Mouse (Mus musculus) embryonic facial prominence, embryonic 15.5 days (tissue): ENCODE data around the gene Usp24. TPM values are rescaled to one million over a fixed set of nuclear protein-coding genes. Genes with fewer than 3 reads are reported as not detected.

ENCODE experiments used
- ATAC-seq: fragments of 200-750 bp; cut with Nextera tagmentation; 2 replicates; pipeline ENCODE4 v1.8.0; 2017; ENCODE audit warnings: low read depth, moderate TSS enrichment; ENCODE audit not compliant: insufficient number of reproducible peaks, low FRiP score, low TSS enrichment
- H3K27ac ChIP-seq: fragments of 300-500 bp; sonication (generic); replicated peaks from 2 replicates; pipeline ENCODE4 v1.5.1; 2015; ENCODE audit warnings: mild to moderate bottlenecking, inconsistent platforms
- H3K27me3 ChIP-seq: fragments of 300-500 bp; sonication (generic); 2 replicates; pipeline ENCODE4 v1.6.1; 2015; ENCODE audit warnings: inconsistent platforms
- H3K36me3 ChIP-seq: fragments of 300-500 bp; sonication (generic); 2 replicates; pipeline ENCODE4 v1.6.1; 2015; ENCODE audit warnings: mild to moderate bottlenecking, inconsistent platforms
- H3K4me1 ChIP-seq: fragments of 300-500 bp; sonication (generic); 2 replicates; pipeline ENCODE4 v1.6.1; 2015; ENCODE audit warnings: inconsistent platforms
- H3K4me2 ChIP-seq: fragments of 300-500 bp; sonication (generic); replicated peaks from 2 replicates; pipeline ENCODE4 v1.6.1; 2015; ENCODE audit warnings: mild to moderate bottlenecking, inconsistent platforms
- H3K4me3 ChIP-seq: fragments of 300-500 bp; sonication (generic); replicated peaks from 2 replicates; pipeline ENCODE4 v1.5.1; 2015; ENCODE audit warnings: mild to moderate bottlenecking, inconsistent platforms
- H3K9ac ChIP-seq: fragments of 300-500 bp; sonication (generic); 2 replicates; pipeline ENCODE4 v1.6.1; 2015; ENCODE audit warnings: inconsistent platforms
- H3K9me3 ChIP-seq: fragments of 300-500 bp; sonication (generic); replicated peaks from 2 replicates; pipeline ENCODE4 v1.6.1; 2016; ENCODE audit warnings: inconsistent platforms
- WGBS: fragments of 180-500 bp; shearing (Covaris S2); methylation state at CpG from one replicate; pipeline ENCODE4 v1.1.7; 2015; 5-methylcytosine and 5-hydroxymethylcytosine counted together
- polyA plus RNA-seq: library from polyadenylated mRNA; unstranded; fragments of >200 nt; fragmentation: Nextera tagmentation; extraction: Ambion mirVana; gene quantifications from 2 replicates; pipeline ENCODE4 v1.2.1, GENCODE M21; 2015

Usp24 gene
- polyA plus RNA-seq, 1 experiment from 2014 or later, result 8.7 TPM

- Histone ChIP-seq H3K27me3 (no peaks in the 10 kb centered on the region), H3K4me2 (no peak overlapping the region)
Measured at GRCm38 (mm10) chr4:106375857-106376256, 59.8 kb downstream of the Usp24 start.

GRCm38 (mm10) chr4:106378839-106379572, 63.0 kb downstream of the Usp24 start:
- Histone ChIP-seq H3K4me3 (no peak overlapping the region), H3K4me1 (no peaks in the 10 kb centered on the region), H3K36me3 (peaks cover 59% of the 10 kb centered on the region), H3K27ac (no peak overlapping the region), H3K9ac (no peak overlapping the region), H3K4me2 (no peak overlapping the region), H3K9me3 (no peaks in the 10 kb centered on the region), H3K27me3 (no peaks in the 10 kb centered on the region)
- ATAC-seq, result no peak; the same call in 1 of the 2 replicates
- 59% methylated on average over 14 of the region's 14 CpGs for WGBS

More at GRCm38 (mm10) chr4:106375857-106376256, 59.8 kb downstream of the Usp24 start:
- H3K9me3 ChIP-seq, result no peaks in the 10 kb centered on the region
- H3K27ac ChIP-seq, result no peak overlapping the region
- H3K9ac ChIP-seq, result no peak overlapping the region
- peaks cover 66% of the 10 kb centered on the region for H3K36me3 ChIP-seq
- H3K4me3 ChIP-seq, result no peak overlapping the region
- H3K4me1 ChIP-seq, result no peaks in the 10 kb centered on the region
- WGBS, result 45% methylated on average over 1 of the region's 1 CpGs
- no peak for ATAC-seq

GRCm38 (mm10) chr4:106381131-106381530, 65.1 kb downstream of the Usp24 start:
- ATAC-seq, result no peak
- H3K36me3 ChIP-seq, result peaks cover 60% of the 10 kb centered on the region
- no peak overlapping the region for H3K4me2 ChIP-seq
- 84% methylated on average over 5 of the region's 5 CpGs for WGBS
- no peaks in the 10 kb centered on the region for H3K9me3 ChIP-seq
- no peak overlapping the region for H3K27ac ChIP-seq
- no peaks in the 10 kb centered on the region for H3K4me1 ChIP-seq
- H3K9ac ChIP-seq, result no peak overlapping the region
- H3K4me3 ChIP-seq, result no peak overlapping the region
- no peaks in the 10 kb centered on the region for H3K27me3 ChIP-seq

- Histone ChIP-seq H3K9ac (no peak overlapping the region), H3K4me2 (no peak overlapping the region), H3K27me3 (no peaks in the 10 kb centered on the region), H3K27ac (no peak overlapping the region), H3K36me3 (peaks cover 65% of the 10 kb centered on the region), H3K4me1 (no peaks in the 10 kb centered on the region), H3K9me3 (no peaks in the 10 kb centered on the region), H3K4me3 (no peak overlapping the region)
- no peak for ATAC-seq
- 73% methylated on average over 3 of the region's 3 CpGs for WGBS
Measured at GRCm38 (mm10) chr4:106389908-106390307, 73.9 kb downstream of the Usp24 start.

- H3K9me3 ChIP-seq, result no peaks in the 10 kb centered on the region
- no peak for ATAC-seq
- WGBS, result 94% methylated on average over 14 of the region's 14 CpGs
- peaks cover 71% of the 10 kb centered on the region for H3K36me3 ChIP-seq
- no peaks in the 10 kb centered on the region for H3K4me1 ChIP-seq
- H3K27ac ChIP-seq, result no peak overlapping the region
- H3K4me3 ChIP-seq, result no peak overlapping the region
- no peak overlapping the region for H3K9ac ChIP-seq
- H3K4me2 ChIP-seq, result no peak overlapping the region
- H3K27me3 ChIP-seq, result no peaks in the 10 kb centered on the region
Measured at GRCm38 (mm10) chr4:106409621-106410020, 93.6 kb downstream of the Usp24 start.

GRCm38 (mm10) chr4:106419256-106419655, 103.2 kb downstream of the Usp24 start:
- no peak for ATAC-seq

GRCm38 (mm10) chr4:106419791-106420190, 103.8 kb downstream of the Usp24 start:
- 86% methylated on average over 6 of the region's 6 CpGs for WGBS
- H3K4me3 ChIP-seq, result no peak overlapping the region
- no peaks in the 10 kb centered on the region for H3K27me3 ChIP-seq
- no peak for ATAC-seq
- no peaks in the 10 kb centered on the region for H3K9me3 ChIP-seq
- H3K27ac ChIP-seq, result no peak overlapping the region
- no peaks in the 10 kb centered on the region for H3K4me1 ChIP-seq
- H3K36me3 ChIP-seq, result peaks cover 64% of the 10 kb centered on the region
- H3K9ac ChIP-seq, result no peak overlapping the region
- H3K4me2 ChIP-seq, result no peak overlapping the region

More at GRCm38 (mm10) chr4:106419256-106419655, 103.2 kb downstream of the Usp24 start:
- Histone ChIP-seq H3K9ac (no peak overlapping the region), H3K4me1 (no peaks in the 10 kb centered on the region), H3K27ac (no peak overlapping the region), H3K4me2 (no peak overlapping the region), H3K36me3 (peaks cover 61% of the 10 kb centered on the region), H3K4me3 (no peak overlapping the region), H3K9me3 (no peaks in the 10 kb centered on the region), H3K27me3 (no peaks in the 10 kb centered on the region)
- 77% methylated on average over 3 of the region's 3 CpGs for WGBS

- Histone ChIP-seq H3K4me2 (no peak overlapping the region), H3K9me3 (no peaks in the 10 kb centered on the region), H3K27ac (no peak overlapping the region), H3K27me3 (no peaks in the 10 kb centered on the region), H3K36me3 (peaks cover 74% of the 10 kb centered on the region), H3K9ac (no peak overlapping the region), H3K4me3 (no peak overlapping the region), H3K4me1 (no peaks in the 10 kb centered on the region)
- 87% methylated on average over 3 of the region's 3 CpGs for WGBS
- ATAC-seq, result no peak
Measured at GRCm38 (mm10) chr4:106422597-106422996, 106.6 kb downstream of the Usp24 start.

GRCm38 (mm10) chr4:106424560-106424959, 108.5 kb downstream of the Usp24 start:
- Histone ChIP-seq H3K36me3 (peaks cover 73% of the 10 kb centered on the region), H3K4me3 (no peak overlapping the region), H3K27me3 (no peaks in the 10 kb centered on the region), H3K4me1 (no peaks in the 10 kb centered on the region), H3K4me2 (no peak overlapping the region), H3K9me3 (no peaks in the 10 kb centered on the region), H3K27ac (no peak overlapping the region), H3K9ac (no peak overlapping the region)
- ATAC-seq, result no peak
- 89% methylated on average over 1 of the region's 1 CpGs for WGBS

- Histone ChIP-seq H3K4me1 (no peaks in the 10 kb centered on the region), H3K4me2 (no peak overlapping the region), H3K9me3 (no peaks in the 10 kb centered on the region), H3K27ac (no peak overlapping the region), H3K36me3 (peaks cover 75% of the 10 kb centered on the region), H3K4me3 (no peak overlapping the region), H3K9ac (no peak overlapping the region), H3K27me3 (no peaks in the 10 kb centered on the region)
- 66% methylated on average over 5 of the region's 5 CpGs for WGBS
- no peak for ATAC-seq
Measured at GRCm38 (mm10) chr4:106426286-106426685, 110.3 kb downstream of the Usp24 start.

- no peak for ATAC-seq
- WGBS, result 93% methylated on average over 6 of the region's 6 CpGs
- no peak overlapping the region for H3K4me3 ChIP-seq
Measured at GRCm38 (mm10) chr4:106428616-106429015, 112.6 kb downstream of the Usp24 start.

GRCm38 (mm10) chr4:106429106-106429505, 113.1 kb downstream of the Usp24 start:
- H3K4me1 ChIP-seq, result no peaks in the 10 kb centered on the region
- H3K27me3 ChIP-seq, result no peaks in the 10 kb centered on the region
- H3K9me3 ChIP-seq, result no peaks in the 10 kb centered on the region
- no peak overlapping the region for H3K9ac ChIP-seq
- H3K4me2 ChIP-seq, result no peak overlapping the region
- peaks cover 83% of the 10 kb centered on the region for H3K36me3 ChIP-seq
- H3K4me3 ChIP-seq, result no peak overlapping the region
- no peak overlapping the region for H3K27ac ChIP-seq
- no peak for ATAC-seq
- WGBS, result 90% methylated on average over 7 of the region's 7 CpGs

More at GRCm38 (mm10) chr4:106428616-106429015, 112.6 kb downstream of the Usp24 start:
- no peaks in the 10 kb centered on the region for H3K27me3 ChIP-seq
- H3K36me3 ChIP-seq, result peaks cover 81% of the 10 kb centered on the region
- H3K9me3 ChIP-seq, result no peaks in the 10 kb centered on the region
- H3K9ac ChIP-seq, result no peak overlapping the region
- H3K4me1 ChIP-seq, result no peaks in the 10 kb centered on the region
- H3K27ac ChIP-seq, result no peak overlapping the region
- no peak overlapping the region for H3K4me2 ChIP-seq
